8 mouse cellular contexts compared by ENCODE assay signal in the genomic region with DNA sequence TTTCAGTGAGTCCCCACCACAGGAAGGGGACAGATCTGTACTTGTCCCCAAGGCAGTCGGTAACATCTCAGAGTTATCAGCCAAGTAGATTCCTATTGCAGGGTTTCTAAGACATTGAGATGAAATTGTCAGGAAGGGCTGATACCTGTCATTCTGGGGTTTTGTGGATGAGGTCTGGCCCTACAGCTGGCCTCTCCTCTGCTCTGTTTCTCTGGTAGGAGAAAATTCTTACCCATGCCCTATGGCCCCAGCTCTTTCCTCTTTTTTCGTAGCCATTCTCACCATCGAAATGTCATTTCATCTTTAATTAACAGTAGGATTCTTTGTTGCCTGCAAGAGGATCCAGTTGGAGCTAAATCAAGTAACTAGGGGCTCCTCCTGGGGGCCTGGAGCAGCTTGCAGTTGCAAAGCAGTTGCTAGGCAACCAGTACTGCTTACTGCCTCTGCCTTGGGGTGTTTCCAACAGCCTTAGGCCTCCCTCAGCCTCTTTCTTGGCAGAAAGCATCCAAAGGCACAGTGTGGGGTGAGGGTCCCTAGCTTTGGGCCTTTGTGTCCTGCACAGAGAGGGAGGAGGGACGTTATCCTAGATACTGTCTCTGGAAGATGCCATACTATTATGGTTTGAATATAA. TPM values are rescaled to one million over a fixed set of nuclear protein-coding genes. Genes with fewer than 3 reads are reported as not detected.
DNase-seq lines count a peak whose midpoint lies in the region; ATAC-seq and TF ChIP-seq lines count a peak whose summit lies in the region.

Gene 4933407L21Rik, plus strand, starts transcription at position 427 of the 631 bp plus-strand sequence.

- TF ChIP-seq CTCF in heart, adult 2 months (IDR thresholded peaks at IDR 0.05), result no peak

- H3K4me1 ChIP-seq in heart, adult 2 months (ENCODE audit: control insufficient read depth, insufficient read depth, low read length), result peaks cover 6% of the 10 kb centered on the region; the same call in 1 of the 2 replicates
- H3K4me1 ChIP-seq in hindbrain, embryonic 16.5 days (ENCODE audit: control insufficient read depth, insufficient read depth, low read depth, low read length), result peaks cover 25% of the 10 kb centered on the region

- intact Hi-C loops in heart, adult 2 months (cut with DNase I), result no loop called here

- 46% methylated on average over 4 of the region's 4 CpGs for WGBS in heart, adult 2 months
- WGBS in hindbrain, embryonic 16.5 days, result 15% methylated on average over 4 of the region's 4 CpGs

- DNase-seq in heart, postnatal 4 days, result peak; percentile 28
- DNase-seq in heart, adult 2 months, result no peak
- peak; percentile 71 for DNase-seq in embryo, embryonic 11 days
- peak; percentile 48 for DNase-seq in mesoderm, embryonic 11.5 days (ENCODE audit: low read depth, low spot score)
- DNase-seq in telencephalon, adult 2 months (ENCODE audit: low read depth, low spot score), result peak; percentile 92
- no peak for DNase-seq in ovary, postnatal 10 days (ENCODE audit: low spot score)
- no peak for DNase-seq in kidney, adult 18-20 months

- H3K9ac ChIP-seq in heart, adult 2 months (ENCODE audit: low read depth, low read length), result no peak within 1 kb of the TSS
- peak within 1 kb of the TSS; percentile 6; the same call in 1 of the 2 replicates for H3K9ac ChIP-seq in hindbrain, embryonic 16.5 days (ENCODE audit: low read depth, low read length)

- no peaks in the 10 kb centered on the region for H3K36me3 ChIP-seq in heart, adult 2 months (ENCODE audit: control insufficient read depth, insufficient read depth, low read length)
- H3K36me3 ChIP-seq in hindbrain, embryonic 16.5 days (ENCODE audit: control insufficient read depth, insufficient read depth, low read length), result no peaks in the 10 kb centered on the region

- no peak within 1 kb of the TSS for H3K4me3 ChIP-seq in heart, adult 2 months
- no peak within 1 kb of the TSS for H3K4me3 ChIP-seq in hindbrain, embryonic 16.5 days (ENCODE audit: low read length)

- no peak for TF ChIP-seq POLR2A in heart, adult 2 months (IDR thresholded peaks at IDR 0.05; ENCODE audit: insufficient read depth, low read depth, low read length)

- H3K9me3 ChIP-seq in hindbrain, embryonic 16.5 days (ENCODE audit: control insufficient read depth, low read length), result no peaks in the 10 kb centered on the region

- TF ChIP-seq EP300 in heart, adult 2 months (IDR thresholded peaks at IDR 0.05; ENCODE audit: insufficient read depth, low read depth, low read length), result no peak

- H3K27ac ChIP-seq in heart, adult 2 months, result no peak within 1 kb of the TSS; the same call in 1 of the 2 replicates
- H3K27ac ChIP-seq in hindbrain, embryonic 16.5 days (ENCODE audit: low read depth, low read length), result peak within 1 kb of the TSS; percentile 89

- peak; percentile 95 for ATAC-seq in hindbrain, embryonic 16.5 days

- H3K79me2 ChIP-seq in heart, adult 2 months (replicated peaks; ENCODE audit: control insufficient read depth, insufficient read depth, low read length), result no peaks in the 10 kb centered on the region

- H3K4me2 ChIP-seq in hindbrain, embryonic 16.5 days (ENCODE audit: low read length), result peak within 1 kb of the TSS; percentile 29; the same call in 1 of the 2 replicates

- no peaks in the 10 kb centered on the region for H3K27me3 ChIP-seq in heart, adult 2 months (ENCODE audit: control insufficient read depth, insufficient read depth, low read length)
- no peaks in the 10 kb centered on the region for H3K27me3 ChIP-seq in hindbrain, embryonic 16.5 days (replicated peaks; ENCODE audit: control insufficient read depth, insufficient read depth, low read length)

RNA-seq across cellular contexts. Expression of gene 4933407L21Rik, which starts in this region (rescaled TPM):
- not detected for total RNA-seq in heart, postnatal 4 days (2021)
- total RNA-seq in heart, adult 2 months (2021), result not detected
- polyA plus RNA-seq in heart, adult 2 months (2012; rRNA removed), result not detected in 2 replicates
- 7.5 and 9.5 TPM in 2 replicates for polyA plus RNA-seq in hindbrain, embryonic 16.5 days (2015; fragmentation: Nextera tagmentation; extraction: Ambion mirVana)

Comparison
In these comparisons a context has a peak if more than half of its experiments do, and no peak if none do; other contexts are left out.
1. Peak in DNase-seq in heart, postnatal 4 days; RNA of the gene not detected or under 1 TPM.
2. DNase-seq: peak in embryo, embryonic 11 days (single experiment), mesoderm, embryonic 11.5 days (single experiment) and telencephalon, adult 2 months (single experiment); none in heart, adult 2 months (0 of 2), ovary, postnatal 10 days (single experiment) and kidney, adult 18-20 months (single experiment).